Mouse (Mus musculus) regulatory T cell (primary cell): ENCODE results near the gene Fgfr2.

Experiments
- in situ Hi-C: fragments of 300-600 bp; cut with MboI, MseI; formaldehyde crosslinking; loops from one replicate; pipeline ENCODE4 v1.15.1; 2025; ENCODE audit warnings: high pct_unique_total_duplicates

Gene Fgfr2

GRCm38 (mm10) chr7:132435486-132436055 lies 687.6 kb downstream of the Fgfr2 start:
- in situ Hi-C loops, result no loop called here

- in situ Hi-C loops, result no loop called here
These were observed 693.8 kb downstream of the Fgfr2 start for GRCm38 (mm10) chr7:132429324-132429723.

- in situ Hi-C loops, result no loop called here
These were observed 694.8 kb downstream of the Fgfr2 start for GRCm38 (mm10) chr7:132428308-132428707.

DNA sequence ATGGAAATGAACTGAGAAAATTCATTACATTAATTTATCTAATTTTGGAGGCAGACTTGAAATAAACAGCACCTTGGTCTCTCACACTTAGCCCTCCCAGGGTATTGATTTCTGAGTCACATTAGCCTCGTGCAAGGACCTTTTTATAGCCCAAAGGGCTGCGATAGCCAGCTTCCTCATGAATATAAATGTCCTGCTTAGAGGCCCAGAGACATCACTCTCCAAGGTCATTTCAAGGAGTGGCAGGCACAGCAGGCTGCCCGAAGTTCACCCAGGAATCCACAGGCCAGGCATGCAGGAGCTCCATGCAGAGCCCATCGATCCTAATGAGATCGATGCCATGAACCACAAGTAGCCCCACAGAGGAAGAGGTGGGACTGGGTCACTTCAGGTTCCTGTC lies 697.1 kb downstream of the Fgfr2 start:
- in situ Hi-C loops, result no loop called here

GRCm38 (mm10) chr7:132425364-132425999 lies 697.7 kb downstream of the Fgfr2 start:
- in situ Hi-C loops, result no loop called here

- in situ Hi-C loops, result no loop called here
These were observed 699.6 kb downstream of the Fgfr2 start for GRCm38 (mm10) chr7:132423570-132423969.

- in situ Hi-C loops, result no loop called here
These were observed 703.5 kb downstream of the Fgfr2 start for GRCm38 (mm10) chr7:132419378-132420255.

- in situ Hi-C loops, result no loop called here
These were observed 706.3 kb downstream of the Fgfr2 start for GRCm38 (mm10) chr7:132416866-132417265.

DNA sequence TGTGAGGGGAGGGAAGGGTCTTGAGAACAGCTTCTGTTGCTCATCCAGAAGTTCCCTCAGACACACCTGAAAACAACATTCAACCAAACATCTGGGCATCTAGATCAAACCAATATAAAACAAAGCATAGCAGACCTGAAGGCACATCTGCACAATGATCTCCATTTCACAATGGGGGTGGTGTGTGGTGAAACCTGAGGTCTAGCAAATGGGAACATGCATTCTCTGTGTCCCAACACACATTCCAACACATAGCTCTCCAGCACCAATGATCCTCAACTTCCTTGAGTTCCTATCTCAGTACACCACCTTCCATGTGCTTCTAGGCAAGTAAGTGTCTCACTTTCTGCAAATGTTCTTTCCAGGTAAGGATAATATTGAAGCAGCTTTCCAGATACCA lies 707.3 kb downstream of the Fgfr2 start:
- in situ Hi-C loops, result no loop called here

- in situ Hi-C loops, result no loop called here
These were observed 710.6 kb downstream of the Fgfr2 start for GRCm38 (mm10) chr7:132412520-132412919.

GRCm38 (mm10) chr7:132411708-132412107 lies 711.4 kb downstream of the Fgfr2 start:
- in situ Hi-C loops, result no loop called here

GRCm38 (mm10) chr7:132410958-132411357 lies 712.2 kb downstream of the Fgfr2 start:
- in situ Hi-C loops, result no loop called here

- in situ Hi-C loops, result no loop called here
These were observed 713.3 kb downstream of the Fgfr2 start for GRCm38 (mm10) chr7:132409890-132410289.

DNA sequence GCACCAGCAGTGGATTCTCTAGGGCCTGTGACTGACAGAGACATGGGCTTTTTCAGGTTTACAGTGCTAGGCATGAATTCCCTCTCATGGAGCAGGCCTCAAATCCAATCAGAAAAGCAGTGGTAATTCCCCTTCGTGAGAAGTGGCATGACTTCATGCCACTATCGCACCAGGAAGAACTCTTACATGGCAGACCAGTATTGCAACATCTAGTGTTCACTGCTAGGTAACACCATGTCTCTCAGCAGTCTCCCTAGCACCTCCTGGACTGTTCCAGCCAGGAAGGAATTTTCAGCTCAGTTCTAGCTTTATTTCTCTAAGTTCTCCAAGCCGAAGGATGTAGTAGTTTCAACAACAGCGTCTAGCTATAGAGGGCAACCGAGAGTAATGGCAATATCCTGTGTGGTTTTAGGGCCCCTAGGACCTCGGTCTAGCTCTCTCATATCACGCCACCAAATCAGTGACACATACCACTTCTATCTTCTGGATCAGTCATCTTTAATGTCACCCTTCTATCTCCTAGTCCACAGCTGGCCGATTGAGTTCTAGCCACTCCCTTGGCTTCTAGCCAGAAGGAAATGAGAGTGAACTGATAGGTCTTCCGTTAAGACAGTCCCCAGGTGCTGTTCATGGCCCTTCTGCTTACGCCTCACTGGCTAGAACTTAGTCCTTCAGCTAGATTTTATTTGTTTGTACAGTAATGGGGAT lies 720.6 kb downstream of the Fgfr2 start:
- in situ Hi-C loops, result no loop called here

DNA sequence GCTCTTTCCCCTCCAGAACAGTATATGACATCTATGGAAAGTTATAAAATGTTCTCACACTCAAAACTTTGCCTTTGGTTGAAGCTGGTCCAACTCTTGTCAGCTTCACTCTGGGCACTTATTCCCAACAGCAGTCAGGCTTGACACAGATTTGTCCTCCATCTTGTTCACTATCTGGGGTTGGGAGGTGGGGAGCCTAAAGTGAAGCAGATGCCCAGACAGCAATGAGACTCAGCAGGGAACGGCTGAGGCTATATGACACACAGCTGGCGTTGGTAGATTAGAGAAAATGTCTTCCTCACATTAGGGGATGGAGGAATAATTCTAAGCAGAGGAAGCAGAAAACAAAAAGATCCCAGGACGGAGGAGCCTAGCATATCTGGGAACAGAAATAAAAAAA lies 724.7 kb downstream of the Fgfr2 start:
- in situ Hi-C loops, result no loop called here

GRCm38 (mm10) chr7:132396661-132397322 lies 726.4 kb downstream of the Fgfr2 start:
- in situ Hi-C loops, result no loop called here

- in situ Hi-C loops, result no loop called here
These were observed 729.5 kb downstream of the Fgfr2 start for GRCm38 (mm10) chr7:132393582-132394175.

- in situ Hi-C loops, result no loop called here
These were observed 730.1 kb downstream of the Fgfr2 start for GRCm38 (mm10) chr7:132393014-132393406.

DNA sequence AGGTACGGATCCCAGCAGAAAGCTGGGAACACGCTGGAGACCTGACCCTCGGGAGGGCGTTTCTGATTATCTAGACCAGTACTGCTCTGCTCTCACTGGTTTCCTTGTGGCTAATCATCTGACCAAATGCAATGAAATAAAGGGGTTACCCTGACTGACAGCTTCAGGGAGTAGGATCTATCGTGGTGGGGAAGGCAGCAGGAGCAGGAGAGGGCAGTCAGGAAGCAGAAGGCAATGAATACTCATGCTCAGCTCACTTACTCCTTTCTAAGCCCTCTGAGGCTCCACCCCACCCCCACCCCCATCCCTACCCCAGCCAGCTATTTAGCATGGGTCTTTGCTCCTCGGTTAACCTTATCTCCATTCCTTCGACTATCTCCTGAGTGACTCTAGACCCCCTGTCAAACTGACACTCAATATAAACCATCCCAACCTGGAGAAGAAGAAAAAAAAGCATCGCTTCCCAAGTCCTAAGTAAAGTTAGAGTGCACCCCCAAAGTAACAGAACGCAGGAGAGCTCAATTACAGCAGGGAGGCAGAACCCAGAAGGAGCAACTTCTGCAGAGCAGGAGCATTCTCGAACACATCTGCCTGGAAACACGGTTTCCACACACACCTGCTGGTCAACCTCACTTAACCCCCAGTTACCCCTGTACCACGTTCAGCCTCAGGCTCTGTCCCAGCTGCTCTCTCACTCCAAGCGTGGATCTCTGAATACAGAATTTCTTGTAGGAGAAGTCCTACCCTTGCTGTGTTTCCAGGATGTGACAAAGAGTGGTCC lies 730.7 kb downstream of the Fgfr2 start:
- in situ Hi-C loops, result no loop called here

DNA sequence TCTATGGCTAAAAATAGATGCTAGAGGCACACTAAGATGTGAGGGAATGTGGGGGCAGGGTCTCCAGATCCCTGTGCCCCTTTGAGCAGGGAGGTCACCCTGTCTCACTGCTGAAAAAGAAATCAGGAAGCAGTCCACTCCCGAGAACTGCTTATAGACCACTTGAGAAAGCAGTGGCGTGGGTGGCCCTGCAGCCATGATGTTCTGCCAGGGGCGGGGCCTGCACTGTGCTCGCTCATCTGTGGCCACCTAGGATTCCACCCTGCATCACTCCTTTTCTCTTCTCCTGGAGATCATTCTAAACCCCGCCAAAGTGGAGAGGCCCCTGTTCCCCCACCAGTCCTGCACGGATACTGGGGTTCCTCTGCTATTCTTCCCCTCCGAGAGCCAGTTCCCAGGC lies 733.7 kb downstream of the Fgfr2 start:
- in situ Hi-C loops, result no loop called here
